Mouse (Mus musculus): ENCODE measurements at regions not wholly inside any gene's neighbourhood (a gene's known extent, or its start where the extent isn't known, plus 50 kb on each side); places are given as distances from the start of the nearest gene placed in this dataset.

DNA sequence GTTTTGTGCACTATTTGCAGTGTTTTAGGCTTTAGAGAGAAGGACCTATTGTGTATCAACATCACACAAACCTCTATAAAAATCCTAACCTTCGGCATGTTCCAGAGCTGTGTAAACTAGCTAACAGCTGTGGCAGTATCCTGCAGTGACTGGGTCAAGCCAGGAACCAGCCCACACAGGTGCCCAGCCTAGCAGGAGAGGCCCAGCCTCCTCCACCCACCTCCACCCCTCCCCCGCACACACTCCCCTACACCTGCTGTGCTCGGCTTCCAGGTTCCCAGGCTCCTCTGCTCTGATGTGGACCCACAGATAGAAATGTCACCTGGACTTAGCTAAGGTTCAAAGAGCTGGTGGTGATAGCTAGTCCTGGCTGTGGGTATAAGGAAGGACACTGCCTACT lies 179.5 kb upstream of the Klf3 start:
- Histone ChIP-seq H3K4me1 (ENCODE audit: control insufficient read depth, insufficient read depth, low read length) (peaks cover 6% of the 10 kb centered on the region; the same call in 1 of the 2 replicates), H3K4me3 (replicated peaks; ENCODE audit: insufficient read depth, low read depth, low read length) (no peak overlapping the region), H3K27me3 (ENCODE audit: control insufficient read depth, insufficient read depth, low read length) (no peaks in the 10 kb centered on the region; the same call in 1 of the 2 replicates), H3K27ac (ENCODE audit: insufficient read depth, low read length) (no peak overlapping the region)
- DNase-seq, result no peak
- TF ChIP-seq POLR2A (IDR thresholded peaks at IDR 0.05; ENCODE audit: borderline replicate concordance, insufficient read depth, low read length), result no peak
- 73% methylated on average over 3 of the region's 3 CpGs for WGBS

DNA sequence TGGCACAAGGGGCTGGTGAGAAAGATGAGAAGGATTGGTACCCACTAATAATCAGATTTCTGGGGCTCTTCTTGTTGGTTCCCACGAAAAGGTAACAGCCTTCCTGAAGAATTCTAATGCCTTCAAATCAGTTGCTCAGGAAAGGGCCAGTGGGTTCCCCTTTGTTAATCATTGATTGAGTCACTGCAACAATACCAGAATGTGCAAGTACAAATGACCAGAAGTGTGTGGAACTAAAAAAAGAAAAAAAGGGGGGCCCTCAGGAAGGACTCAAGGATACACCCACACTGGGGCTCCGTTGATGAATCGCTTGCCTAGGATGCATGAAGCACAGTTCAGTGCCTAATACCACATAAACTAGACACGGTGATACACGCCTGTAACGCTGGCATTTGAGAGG lies 179.0 kb upstream of the Klf3 start:
- Histone ChIP-seq H3K4me3 (replicated peaks; ENCODE audit: insufficient read depth, low read depth, low read length) (no peak overlapping the region), H3K27ac (ENCODE audit: insufficient read depth, low read length) (no peak overlapping the region), H3K27me3 (ENCODE audit: control insufficient read depth, insufficient read depth, low read length) (no peaks in the 10 kb centered on the region; the same call in 1 of the 2 replicates), H3K4me1 (ENCODE audit: control insufficient read depth, insufficient read depth, low read length) (peaks cover 6% of the 10 kb centered on the region; the same call in 1 of the 2 replicates)
- no peak for TF ChIP-seq CTCF (IDR thresholded peaks at IDR 0.05; ENCODE audit: borderline replicate concordance, insufficient read depth, low read depth, low read length)
- TF ChIP-seq POLR2A (IDR thresholded peaks at IDR 0.05; ENCODE audit: borderline replicate concordance, insufficient read depth, low read length), result no peak
- 93% methylated on average over 6 of the region's 6 CpGs for WGBS
- DNase-seq, result no peak

- no peak for DNase-seq
- WGBS, result 89% methylated on average over 4 of the region's 4 CpGs
- Histone ChIP-seq H3K4me1 (ENCODE audit: control insufficient read depth, insufficient read depth, low read length) (peaks cover 6% of the 10 kb centered on the region; the same call in 1 of the 2 replicates), H3K27me3 (ENCODE audit: control insufficient read depth, insufficient read depth, low read length) (no peaks in the 10 kb centered on the region; the same call in 1 of the 2 replicates), H3K27ac (ENCODE audit: insufficient read depth, low read length) (no peak overlapping the region), H3K4me3 (replicated peaks; ENCODE audit: insufficient read depth, low read depth, low read length) (no peak overlapping the region)
- no peak for TF ChIP-seq CTCF (IDR thresholded peaks at IDR 0.05; ENCODE audit: borderline replicate concordance, insufficient read depth, low read depth, low read length)
- TF ChIP-seq POLR2A (IDR thresholded peaks at IDR 0.05; ENCODE audit: borderline replicate concordance, insufficient read depth, low read length), result no peak
Observed at GRCm38 (mm10) chr5:64625421-64625820, 177.8 kb upstream of the Klf3 start.

DNA sequence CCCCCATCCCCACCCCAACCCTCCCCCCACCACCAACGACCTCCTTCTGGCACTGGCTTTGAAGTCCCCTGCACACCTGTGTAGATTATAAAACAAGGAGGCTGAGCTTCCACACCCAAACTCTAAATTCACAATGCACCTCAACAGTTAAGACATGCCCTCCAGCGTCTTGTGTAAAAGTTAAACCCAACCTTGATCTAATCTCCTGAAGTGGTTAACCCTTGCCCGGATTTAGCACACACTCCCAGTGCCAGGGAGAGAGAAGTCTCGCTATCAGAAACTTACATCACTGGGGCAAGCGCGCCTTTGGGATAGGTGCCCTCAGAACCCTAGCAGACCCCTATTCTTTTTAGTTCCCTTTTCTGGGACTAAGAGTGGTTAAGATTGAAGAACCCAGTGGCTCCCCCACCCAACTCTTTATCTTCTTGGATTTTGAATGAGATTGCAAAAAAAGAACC lies 177.3 kb upstream of the Klf3 start:
- WGBS, result 64% methylated on average over 6 of the region's 6 CpGs
- DNase-seq, result no peak
- Histone ChIP-seq H3K27me3 (ENCODE audit: control insufficient read depth, insufficient read depth, low read length) (no peaks in the 10 kb centered on the region; the same call in 1 of the 2 replicates), H3K4me1 (ENCODE audit: control insufficient read depth, insufficient read depth, low read length) (peaks cover 6% of the 10 kb centered on the region; the same call in 1 of the 2 replicates), H3K27ac (ENCODE audit: insufficient read depth, low read length) (no peak overlapping the region), H3K4me3 (replicated peaks; ENCODE audit: insufficient read depth, low read depth, low read length) (no peak overlapping the region)
- TF ChIP-seq CTCF (IDR thresholded peaks at IDR 0.05; ENCODE audit: borderline replicate concordance, insufficient read depth, low read depth, low read length), result no peak

GRCm38 (mm10) chr5:64626351-64626750 lies 176.8 kb upstream of the Klf3 start:
- peak; percentile 20 to 21 for DNase-seq
- Histone ChIP-seq H3K27me3 (ENCODE audit: control insufficient read depth, insufficient read depth, low read length) (no peaks in the 10 kb centered on the region; the same call in 1 of the 2 replicates), H3K27ac (ENCODE audit: insufficient read depth, low read length) (no peak overlapping the region), H3K4me1 (ENCODE audit: control insufficient read depth, insufficient read depth, low read length) (peaks cover 6% of the 10 kb centered on the region; the same call in 1 of the 2 replicates), H3K4me3 (replicated peaks; ENCODE audit: insufficient read depth, low read depth, low read length) (no peak overlapping the region)
- 13% methylated on average over 9 of the region's 9 CpGs for WGBS
- TF ChIP-seq POLR2A (IDR thresholded peaks at IDR 0.05; ENCODE audit: borderline replicate concordance, insufficient read depth, low read length), result no peak
- no peak for TF ChIP-seq CTCF (IDR thresholded peaks at IDR 0.05; ENCODE audit: borderline replicate concordance, insufficient read depth, low read depth, low read length)

GRCm38 (mm10) chr5:64630582-64630981 lies 172.6 kb upstream of the Klf3 start:
- WGBS, result 87% methylated on average over 2 of the region's 2 CpGs
- Histone ChIP-seq H3K27me3 (ENCODE audit: control insufficient read depth, insufficient read depth, low read length) (no peaks in the 10 kb centered on the region; the same call in 1 of the 2 replicates), H3K4me1 (ENCODE audit: control insufficient read depth, insufficient read depth, low read length) (peaks cover 6% of the 10 kb centered on the region; the same call in 1 of the 2 replicates), H3K27ac (ENCODE audit: insufficient read depth, low read length) (no peak overlapping the region), H3K4me3 (replicated peaks; ENCODE audit: insufficient read depth, low read depth, low read length) (no peak overlapping the region)
- DNase-seq, result no peak
- no peak for TF ChIP-seq CTCF (IDR thresholded peaks at IDR 0.05; ENCODE audit: borderline replicate concordance, insufficient read depth, low read depth, low read length)
- TF ChIP-seq POLR2A (IDR thresholded peaks at IDR 0.05; ENCODE audit: borderline replicate concordance, insufficient read depth, low read length), result no peak

DNA sequence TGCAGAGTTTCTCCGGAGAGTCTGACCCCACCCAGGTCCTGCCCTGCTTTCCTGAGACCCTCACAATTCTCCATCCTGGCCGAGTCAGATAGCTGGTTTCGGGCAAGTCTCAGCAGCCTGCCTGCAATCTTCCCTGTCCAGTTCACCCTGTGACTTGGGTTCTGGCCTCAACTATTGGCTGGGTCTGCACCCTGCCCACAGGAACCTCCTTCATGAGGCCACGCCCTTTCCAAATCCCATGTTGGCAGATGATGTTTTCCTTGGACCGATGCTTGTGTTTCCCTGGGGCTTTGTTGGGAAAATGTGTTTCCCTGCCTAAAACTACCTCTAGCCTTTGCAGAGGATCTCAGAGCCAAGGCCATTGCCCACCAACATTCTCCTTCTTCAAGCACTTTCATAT lies 171.0 kb upstream of the Klf3 start:
- Histone ChIP-seq H3K27me3 (ENCODE audit: control insufficient read depth, insufficient read depth, low read length) (no peaks in the 10 kb centered on the region), H3K4me1 (ENCODE audit: control insufficient read depth, insufficient read depth, low read length) (no peaks in the 10 kb centered on the region), H3K27ac (ENCODE audit: insufficient read depth, low read length) (no peak overlapping the region), H3K4me3 (replicated peaks; ENCODE audit: insufficient read depth, low read depth, low read length) (no peak overlapping the region)
- TF ChIP-seq POLR2A (IDR thresholded peaks at IDR 0.05; ENCODE audit: borderline replicate concordance, insufficient read depth, low read length) (no peak), CTCF (IDR thresholded peaks at IDR 0.05; ENCODE audit: borderline replicate concordance, insufficient read depth, low read depth, low read length) (no peak)
- WGBS, result 83% methylated on average over 5 of the region's 5 CpGs
- DNase-seq, result no peak

GRCm38 (mm10) chr5:64634008-64634407 lies 169.2 kb upstream of the Klf3 start:
- H3K27ac ChIP-seq (ENCODE audit: insufficient read depth, low read length), result no peak overlapping the region
- TF ChIP-seq CTCF (IDR thresholded peaks at IDR 0.05; ENCODE audit: borderline replicate concordance, insufficient read depth, low read depth, low read length) (no peak), POLR2A (IDR thresholded peaks at IDR 0.05; ENCODE audit: borderline replicate concordance, insufficient read depth, low read length) (no peak)
- WGBS, result 79% methylated on average over 8 of the region's 8 CpGs
- H3K4me3 ChIP-seq (replicated peaks; ENCODE audit: insufficient read depth, low read depth, low read length), result no peak overlapping the region
- no peaks in the 10 kb centered on the region for H3K4me1 ChIP-seq (ENCODE audit: control insufficient read depth, insufficient read depth, low read length)
- H3K27me3 ChIP-seq (ENCODE audit: control insufficient read depth, insufficient read depth, low read length), result no peaks in the 10 kb centered on the region
- DNase-seq, result no peak
